Mouse (Mus musculus) retina, embryonic 14.5 days (tissue): ENCODE measurements around the gene Scaf1.

Experiments
- DNase-seq: peaks from one replicate; pipeline ENCODE4 v3.0.0-alpha.2; 2015; ENCODE audit warnings: low spot score

Scaf1 gene

DNA sequence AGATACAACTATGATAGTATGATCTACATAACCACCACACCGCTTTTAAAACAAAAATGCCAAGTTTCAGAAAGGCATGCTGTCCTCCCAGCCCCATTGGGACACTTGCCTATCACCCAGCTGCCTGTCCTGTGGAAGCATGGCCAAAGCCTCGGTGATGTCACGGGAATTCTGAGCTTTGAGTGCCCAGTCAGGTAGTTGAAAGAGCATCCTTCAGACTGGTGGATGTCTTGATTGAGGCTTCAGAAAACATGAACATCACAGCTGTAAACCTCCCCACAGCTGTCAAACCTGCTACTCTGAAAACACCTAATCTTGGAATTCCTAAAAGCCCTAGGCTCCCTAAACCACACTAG, 2.1 kb downstream of the Scaf1 start:
- no peak for DNase-seq

DNA sequence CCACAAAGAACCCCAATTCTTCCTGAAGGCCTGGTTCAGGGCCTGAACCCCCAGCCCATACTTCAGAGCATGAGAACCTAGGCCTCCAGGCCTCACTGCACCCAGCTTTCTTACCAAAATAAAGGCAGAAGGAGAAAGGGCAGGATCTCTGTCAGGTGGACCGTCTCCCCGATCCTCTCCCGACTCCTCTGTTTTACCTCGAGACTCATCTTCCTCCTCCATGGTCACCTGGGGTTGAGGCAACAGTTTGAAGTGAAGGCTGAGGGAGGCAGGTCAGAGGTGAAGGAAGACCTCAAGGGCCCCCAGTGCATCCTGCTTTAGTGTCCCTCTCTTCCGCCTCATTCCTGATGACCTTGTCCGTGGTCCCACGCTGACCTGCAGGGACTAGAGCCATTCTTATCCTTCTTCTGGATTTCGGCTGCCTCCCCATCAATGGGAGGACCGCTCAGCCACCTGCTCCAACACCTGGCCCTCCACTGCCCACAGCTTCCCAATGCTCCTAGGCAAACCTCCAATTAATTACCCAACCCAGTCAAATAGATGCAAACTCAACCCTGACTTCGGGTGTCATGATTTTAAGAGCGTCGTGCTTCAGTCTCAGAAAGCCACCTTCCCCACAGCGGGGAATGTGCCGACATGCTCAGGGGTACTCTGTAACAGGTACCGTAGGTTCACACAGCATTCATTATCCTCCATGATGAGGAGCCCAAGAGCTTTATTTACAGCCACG, 2.6 kb downstream of the Scaf1 start:
- no peak for DNase-seq

DNA sequence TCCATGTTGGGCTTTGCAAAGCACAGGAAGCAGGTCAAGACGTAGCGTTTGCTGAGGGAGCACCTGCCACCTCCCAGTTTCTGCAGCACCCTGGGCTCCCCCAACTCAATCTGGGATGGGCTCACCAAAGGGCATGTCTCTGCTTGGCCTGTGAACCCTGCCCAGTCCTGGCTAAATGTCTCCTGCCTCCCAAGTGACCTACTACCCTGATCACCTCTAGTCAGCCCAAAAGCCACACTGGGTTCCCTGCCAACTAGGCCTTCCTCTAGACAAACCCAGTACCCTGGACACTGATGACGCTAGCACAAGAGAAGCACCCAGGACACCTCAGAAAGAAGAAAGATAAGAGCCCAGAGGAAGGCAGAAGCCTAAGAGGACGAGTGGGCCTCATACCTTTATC, 3.3 kb downstream of the Scaf1 start:
- no peak for DNase-seq

DNA sequence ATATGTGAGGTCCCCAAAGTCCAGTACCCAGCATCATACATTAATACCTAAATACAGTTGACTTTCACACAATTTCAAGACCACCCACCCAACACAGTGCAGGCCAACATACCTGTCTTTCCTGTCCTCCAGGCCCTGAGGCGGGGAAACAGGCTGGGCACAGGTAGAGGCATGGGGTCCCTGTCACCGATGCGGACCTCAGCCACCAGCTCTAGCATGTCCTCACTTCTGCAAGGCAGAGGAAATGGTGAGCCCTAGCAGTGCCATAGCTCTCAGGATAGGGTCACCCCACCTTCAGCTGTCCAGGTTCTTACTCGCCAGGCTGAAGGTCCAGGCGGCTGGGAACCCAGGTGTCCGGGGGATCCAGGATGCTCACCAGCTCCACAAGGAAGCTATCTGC, 4.2 kb downstream of the Scaf1 start:
- no peak for DNase-seq

DNA sequence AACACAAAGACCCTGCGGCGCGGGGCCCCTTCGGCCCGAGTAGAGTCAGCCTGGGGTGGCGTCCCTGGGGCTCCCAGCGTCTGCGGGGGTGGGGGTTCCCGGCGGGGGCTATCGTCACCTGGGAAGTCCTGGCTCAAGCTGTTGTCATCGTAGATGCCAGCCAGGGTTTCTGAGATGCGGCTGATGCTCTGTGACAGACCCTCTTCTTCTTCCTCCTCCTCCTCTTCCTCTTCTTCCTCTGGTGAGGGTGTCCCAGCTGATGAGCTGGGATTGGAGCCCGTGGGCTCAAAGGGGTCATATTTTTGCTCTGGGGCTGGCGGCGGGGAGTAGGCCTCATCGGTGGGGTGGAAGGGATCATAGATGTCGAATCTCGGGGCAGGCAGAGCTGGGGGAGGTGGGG, 7.8 kb downstream of the Scaf1 start:
- DNase-seq = no peak

DNA sequence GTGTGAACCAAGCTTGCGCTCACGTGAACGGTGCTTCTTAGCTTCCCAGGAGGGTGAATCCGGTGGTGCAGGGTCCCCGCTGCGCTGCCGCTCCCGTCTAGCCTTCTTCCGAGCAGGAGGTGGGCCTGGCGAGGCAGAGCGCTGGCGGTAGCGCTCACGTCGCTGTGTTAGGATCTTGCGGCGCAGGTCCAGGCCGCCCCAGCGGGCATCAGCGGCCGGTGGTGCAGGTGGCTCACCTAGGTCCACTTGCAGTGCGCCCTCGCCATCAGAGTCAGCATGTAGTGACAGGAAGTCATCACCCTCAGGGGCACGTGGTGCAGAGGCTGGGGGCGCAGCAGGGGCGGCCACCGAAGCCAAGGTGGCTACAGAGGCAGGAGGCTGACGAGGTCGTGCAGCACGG, 8.3 kb downstream of the Scaf1 start:
- no peak for DNase-seq

DNA sequence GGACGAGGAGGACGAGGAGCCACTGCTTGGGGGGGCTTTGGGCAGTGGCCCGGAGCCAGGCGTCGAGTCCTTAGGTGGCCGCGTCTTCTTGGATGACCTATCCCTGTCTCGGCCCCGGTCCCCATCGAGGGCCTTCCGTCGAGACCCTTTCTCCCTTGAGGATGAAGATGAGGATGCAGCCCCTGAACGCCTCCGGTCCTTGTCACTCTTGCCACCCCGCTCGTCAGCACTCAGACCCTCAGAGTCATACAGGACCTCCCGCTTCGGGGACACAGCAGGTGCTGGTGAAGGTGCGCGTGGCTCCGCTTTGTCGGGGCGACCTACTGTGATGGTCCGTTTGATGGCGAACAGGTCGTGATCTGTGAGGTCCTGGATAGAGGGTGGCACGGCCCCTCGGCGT, 9.0 kb downstream of the Scaf1 start:
- no peak for DNase-seq

DNA sequence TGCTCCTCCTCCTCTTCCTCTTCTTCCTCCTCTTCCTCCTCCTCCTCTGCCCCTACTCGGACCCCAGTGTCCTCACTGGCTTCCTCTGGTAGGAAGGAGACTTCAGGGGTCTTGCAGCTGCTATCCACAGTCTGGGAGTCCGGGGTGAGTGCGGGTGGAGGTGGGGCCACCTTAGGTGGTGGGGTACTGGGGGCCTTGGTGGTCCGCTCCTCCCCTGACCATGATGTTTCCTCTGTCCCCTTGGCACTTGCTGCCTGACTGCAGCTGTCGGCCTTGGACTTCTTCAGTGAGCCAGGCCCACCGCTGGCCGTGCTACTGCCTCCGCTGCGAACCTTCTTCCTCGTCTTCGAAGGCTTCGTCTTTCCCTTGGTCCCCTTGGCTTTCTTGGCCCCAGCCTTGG, 9.7 kb downstream of the Scaf1 start:
- DNase-seq = no peak

DNA sequence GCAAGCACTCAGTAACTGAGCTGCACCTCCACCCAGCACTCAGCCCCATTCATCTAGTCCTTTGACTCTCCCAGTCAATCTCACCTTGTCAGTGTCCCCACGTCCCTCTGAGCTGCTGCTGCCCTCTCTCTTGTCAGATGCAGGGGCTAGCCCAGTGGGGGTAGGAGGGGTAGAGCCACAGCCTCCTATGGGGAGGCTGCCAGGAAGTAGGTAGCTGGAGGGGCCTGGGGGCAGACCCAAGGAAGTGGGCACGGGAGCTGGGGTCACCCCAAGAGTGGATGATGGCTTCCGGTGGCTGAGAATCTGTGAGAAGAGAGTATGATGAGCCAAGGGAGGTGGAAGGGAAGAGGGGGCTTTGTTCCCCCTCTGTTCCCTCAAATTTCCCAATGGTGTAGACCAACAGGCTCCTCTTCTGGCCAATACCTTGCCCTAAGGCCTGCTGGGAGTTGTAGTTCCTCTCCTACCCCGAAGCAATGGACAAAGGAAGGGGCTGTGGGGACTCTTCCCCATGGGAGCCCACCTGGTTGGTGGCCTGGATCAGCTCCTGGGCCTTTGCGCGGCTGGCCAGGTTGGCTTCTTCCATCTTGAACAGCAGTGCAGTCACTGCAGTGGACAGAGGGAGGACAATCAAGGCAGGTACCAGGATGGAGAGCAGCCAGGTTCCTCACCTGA, 10.7 kb downstream of the Scaf1 start:
- DNase-seq = no peak

DNA sequence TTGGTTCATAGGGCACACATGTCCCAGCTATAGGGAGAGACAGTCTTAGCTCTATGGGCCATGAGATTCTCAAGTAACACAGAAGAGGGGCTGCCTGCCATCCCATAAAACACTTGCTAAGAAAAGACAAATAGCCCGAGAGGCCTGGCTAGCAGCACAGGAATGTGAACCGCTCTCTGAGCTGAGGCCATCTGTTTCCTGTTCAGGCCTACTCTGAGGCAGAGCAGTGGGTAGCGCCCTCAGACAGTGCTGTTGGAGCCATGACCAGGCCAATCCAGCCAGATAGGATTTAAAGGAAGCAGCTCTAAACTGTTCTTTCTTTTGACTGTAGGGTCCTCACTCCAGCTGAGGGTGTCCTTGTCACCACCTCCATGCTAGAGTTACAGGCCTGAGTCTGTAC, 11.6 kb downstream of the Scaf1 start:
- no peak for DNase-seq

DNA sequence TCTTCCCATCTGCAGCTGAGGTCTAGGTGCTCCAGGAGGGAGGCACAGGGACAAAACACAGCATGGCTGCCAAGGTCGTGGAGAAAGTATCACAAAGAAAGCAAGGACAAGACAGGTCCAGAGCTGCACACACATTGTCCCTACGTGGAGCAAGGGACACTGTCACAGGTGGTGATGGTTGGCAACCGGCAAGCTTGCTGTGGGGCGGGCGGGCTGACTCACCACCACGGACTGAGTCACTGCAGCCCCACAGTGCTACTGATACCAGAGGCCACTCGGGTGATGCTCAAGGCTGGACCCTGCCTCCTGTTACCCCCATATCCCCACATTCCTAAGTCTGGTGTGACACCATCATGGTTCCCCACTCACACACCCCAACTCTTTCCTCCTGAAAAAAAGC, 13.7 kb downstream of the Scaf1 start:
- no peak for DNase-seq

DNA sequence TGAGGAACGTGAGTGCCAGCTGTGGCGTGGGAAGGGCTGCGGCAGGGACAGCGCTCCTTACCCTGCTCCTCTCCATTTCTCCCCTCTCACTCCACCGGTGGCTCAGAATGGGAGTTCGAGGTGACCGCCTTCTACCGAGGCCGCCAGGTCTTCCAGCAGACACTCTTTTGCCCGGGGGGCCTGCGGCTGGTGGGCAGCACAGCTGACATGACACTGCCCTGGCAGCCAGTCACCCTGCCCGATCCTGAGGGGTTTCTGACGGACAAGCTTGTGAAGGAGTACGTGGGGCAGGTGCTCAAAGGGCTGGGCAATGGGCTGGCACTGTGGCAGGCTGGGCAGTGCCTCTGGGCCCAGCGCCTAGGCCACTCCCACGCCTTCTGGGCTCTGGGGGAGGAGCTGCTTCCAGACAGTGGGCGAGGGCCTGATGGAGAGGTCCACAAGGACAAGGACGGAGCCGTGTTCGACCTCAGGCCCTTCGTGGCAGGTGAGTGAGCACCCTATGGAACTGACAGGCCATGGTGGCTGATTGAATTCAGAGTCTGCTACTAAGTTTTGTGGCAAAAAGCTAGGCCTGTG, 15.5 kb downstream of the Scaf1 start:
- no peak for DNase-seq

DNA sequence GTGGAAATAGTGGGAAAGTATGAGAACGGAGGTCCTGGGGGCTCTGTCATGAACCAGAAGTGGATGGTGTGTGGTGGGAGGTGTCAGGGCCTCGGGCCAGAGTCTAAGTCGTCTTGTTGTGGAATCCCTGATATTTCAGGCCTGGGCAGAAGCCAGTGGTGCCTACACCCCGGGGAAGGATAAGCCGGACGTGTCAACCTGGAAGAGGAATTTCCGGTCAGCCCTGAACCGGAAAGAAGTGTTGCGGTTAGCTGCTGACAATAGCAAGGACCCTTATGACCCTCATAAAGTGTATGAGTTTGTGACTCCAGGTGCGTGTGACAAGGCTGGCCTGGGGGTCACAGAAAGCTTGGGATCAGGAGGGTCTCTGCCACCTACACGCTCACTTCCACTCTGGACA, 16.4 kb downstream of the Scaf1 start:
- DNase-seq = no peak

DNA sequence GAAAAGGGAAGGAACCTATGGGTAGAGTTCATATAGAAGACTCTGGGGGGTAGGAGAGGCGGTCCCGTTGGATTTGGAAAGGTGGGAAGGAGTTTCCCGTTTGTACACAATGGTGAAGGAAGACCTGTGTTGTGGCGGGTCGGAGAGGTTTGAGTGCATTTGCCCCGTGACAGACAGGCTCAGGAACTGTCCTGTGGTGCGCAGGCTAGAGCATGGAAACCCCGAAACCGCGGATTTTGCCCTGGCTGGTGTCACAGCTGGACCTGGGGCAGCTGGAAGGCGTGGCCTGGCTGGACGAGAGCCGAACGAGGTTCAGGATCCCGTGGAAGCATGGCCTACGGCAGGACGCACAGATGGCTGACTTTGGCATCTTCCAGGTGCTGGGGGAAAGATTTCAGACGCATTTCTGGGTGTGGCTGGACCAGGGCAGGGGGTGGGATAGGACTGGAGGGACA, 17.6 kb downstream of the Scaf1 start, which contains the start of gene Bcl2l12:
Bcl2l12 (minus strand) TSS at position 212 of the 455 bp plus-strand sequence.
- peak; percentile 29 for DNase-seq

DNA sequence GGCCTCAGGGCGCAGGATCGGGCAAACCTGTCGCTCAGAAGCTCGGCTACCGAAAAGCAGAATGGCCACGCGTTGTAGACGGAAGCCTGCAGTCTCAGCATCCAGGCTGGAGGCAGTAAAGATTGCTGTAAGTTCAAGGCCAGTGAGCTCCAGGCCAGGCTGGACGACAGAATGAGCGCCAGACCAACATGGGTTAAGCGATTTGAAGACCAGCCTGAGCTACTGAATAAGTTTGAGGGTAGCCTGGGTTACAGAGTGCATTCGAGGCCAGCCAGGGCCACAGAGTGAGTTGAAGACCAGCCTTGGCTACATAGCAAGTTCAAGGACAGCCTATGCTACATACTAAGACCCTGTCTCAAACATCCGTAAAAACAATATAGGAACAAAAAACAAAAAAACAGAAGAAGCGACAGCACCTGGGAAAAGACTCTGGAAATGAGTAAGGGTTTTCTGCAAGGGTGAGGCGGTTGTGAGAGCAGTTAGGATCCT, 18.2 kb downstream of the Scaf1 start:
- DNase-seq = no peak

DNA sequence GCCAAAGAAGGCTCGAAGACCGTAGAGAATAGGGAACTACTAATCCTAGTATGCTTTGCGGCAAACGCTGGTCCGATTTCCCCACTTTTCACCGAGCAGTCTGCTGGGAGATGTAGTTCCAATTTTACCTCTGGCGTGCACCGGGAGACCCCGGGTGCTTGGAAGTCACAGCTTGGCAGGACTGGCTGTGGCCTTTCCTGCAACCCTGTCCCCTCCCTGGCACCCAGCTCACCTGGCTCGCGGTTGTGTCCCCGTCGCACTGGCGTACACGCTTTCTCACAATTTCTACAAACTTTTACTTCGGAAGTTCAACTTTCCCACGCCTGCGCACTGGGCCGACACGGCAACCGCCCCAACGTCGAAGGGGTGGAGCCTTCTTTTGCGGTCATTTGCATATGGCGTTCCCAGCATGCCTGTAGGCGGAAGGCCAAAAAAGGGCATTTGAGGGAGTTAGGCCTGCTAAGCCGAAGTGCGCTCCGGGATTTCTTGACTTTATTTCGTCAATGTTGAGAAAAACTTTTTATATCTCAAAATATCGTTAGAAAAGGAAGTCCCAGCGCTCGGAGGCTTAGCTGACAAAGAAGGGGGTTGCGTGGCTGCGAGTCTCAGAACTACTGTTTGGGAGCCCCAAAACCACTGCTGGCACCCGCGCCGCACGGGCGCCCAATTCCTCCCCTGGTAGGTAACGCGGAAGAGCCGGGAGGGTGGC, 18.8 kb downstream of the Scaf1 start, which contains the start of gene Irf3:
Irf3 (plus strand) TSS at position 418 of the 709 bp plus-strand sequence.
- peak; percentile 97 for DNase-seq

DNA sequence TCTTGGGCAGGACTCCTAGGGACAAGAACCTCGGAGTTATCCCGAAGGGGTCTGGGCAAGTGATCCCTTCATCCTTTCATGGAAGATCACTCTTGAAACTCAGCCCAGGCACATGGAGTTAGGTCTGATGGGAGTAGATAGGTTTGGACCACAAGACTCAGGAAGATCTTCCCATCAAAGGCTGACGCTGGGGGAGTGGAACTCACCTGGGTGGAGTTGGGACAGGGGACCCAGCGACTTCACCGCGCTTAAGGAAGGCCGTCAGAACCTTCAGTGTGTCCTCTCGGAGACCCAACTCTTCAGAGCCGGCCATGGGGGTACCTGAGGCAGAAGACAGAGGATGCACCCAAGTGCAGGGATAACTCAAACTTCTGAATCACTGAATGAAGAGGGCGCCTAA, 19.5 kb downstream of the Scaf1 start:
- no peak for DNase-seq

DNA sequence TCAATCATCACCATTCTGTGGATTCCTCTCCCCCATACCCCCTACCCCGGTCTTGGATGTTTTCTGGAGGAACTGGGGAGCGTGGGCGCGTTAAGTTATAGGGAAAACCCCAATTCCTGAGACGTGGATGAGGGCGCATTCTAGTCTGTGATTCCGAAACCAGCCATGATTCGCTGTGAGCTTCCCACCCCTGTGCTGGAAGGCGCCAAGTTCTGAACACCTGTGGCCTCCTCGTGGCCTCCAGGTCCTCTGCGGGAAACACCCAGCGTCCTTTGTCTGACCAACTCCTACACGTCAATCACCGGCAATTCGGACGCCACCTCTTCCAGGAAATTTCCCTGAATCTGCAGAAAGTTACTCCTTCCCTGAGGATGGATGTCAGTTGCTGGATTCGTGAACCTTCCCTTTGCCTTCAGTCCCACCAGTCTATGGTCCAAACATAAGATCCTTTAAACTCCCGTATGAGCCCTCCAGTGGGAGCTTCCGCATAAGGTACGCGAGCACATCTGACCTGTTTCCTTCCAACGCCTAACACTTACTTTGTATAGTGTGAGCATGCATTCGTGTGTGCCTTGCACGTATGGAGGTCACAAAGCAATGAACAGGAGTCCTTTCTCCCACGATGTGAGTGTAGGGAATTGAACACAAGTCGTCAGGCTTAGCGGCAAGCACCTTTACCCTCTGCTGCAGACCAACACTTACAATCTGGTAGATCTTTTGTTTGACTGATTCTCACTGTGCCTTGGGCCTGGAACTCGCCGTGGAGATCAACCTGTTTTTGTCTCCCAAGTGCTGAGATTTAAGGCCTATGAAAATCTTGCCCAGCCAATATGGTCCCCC, 29.1 kb downstream of the Scaf1 start:
- DNase-seq = no peak

DNA sequence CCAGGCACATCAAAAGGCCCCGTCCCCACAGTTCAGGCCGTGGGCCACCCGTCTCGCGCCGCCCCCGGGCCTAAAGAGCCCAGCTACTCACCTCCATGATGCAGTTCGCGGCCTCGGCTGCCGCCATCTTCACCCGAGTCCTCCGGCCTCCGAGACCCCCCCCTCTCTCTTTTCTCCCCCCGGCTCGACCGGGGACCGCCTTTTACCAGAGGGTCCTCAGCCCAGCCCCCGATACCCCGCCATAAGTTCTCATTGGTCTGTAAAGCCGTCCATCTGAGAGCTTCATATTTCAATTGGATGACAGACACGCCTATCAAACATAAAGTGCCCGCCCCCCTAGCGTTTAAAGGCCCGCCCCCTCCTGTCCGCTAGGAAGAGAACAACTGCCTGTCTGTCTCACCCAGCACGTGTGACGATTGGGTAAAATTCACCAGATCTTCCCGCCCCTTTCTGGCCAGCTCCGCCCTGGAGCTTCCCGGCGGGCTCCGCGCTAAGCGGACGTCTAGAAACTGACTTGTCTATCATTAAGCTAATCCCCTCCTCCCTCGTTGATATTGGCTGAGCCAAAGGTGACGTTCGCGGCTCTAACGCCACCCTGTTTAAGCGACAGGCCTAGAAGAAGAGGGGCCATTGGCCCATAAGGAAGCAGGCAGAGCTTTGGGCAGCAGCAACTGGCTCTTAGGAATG, 29.8 kb downstream of the Scaf1 start, which contains the start of gene Prmt1:
Prmt1 (minus strand) TSS at position 377 of the 687 bp plus-strand sequence.
- DNase-seq = peak; percentile 99

DNA sequence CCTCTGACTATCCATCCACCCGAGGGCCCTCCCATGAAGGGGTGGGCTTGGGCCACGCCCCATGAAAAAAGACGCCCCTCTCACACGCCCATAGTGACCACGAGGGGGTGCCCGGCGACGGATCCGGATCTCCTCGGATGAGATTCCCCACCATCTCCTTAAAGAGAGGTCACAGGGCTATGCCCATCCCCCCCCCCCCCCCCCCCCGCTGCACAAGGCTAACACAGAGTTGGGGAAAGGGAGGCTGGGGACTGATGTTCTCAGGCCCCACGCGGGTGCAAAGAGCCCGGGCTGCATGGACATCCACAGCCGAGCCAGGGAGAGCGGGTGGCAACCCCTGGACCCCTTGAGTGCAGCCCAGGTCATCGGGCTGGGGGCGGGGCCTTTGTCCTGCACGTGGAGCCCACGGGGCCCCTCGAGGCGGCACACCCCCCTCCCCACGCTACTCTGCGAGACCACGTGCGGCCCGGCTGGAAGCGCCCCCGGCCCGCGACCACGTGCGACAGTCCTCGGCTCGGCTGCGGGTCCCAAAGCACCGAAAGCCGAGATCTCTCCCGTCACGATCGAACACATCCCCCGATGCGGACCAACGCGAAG, 30.5 kb downstream of the Scaf1 start:
- DNase-seq = peak; percentile 83

DNA sequence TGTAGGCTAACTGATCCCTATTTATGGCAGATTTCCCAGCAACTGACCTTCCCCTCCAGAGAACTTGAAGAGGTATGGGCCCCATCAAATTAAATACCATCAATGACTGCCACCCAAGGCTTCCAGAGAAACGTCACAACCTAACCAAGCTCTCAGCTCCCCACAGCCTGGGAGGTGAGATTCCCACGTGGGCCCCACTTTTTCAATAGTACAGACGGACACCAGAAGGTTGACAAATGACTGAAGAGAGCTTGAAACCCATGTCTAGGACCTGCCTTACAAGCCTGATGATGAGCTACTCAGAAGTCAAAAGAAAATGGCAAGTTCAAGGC, 31.4 kb downstream of the Scaf1 start:
- DNase-seq = no peak
